Mouse (Mus musculus) testis, adult 2 months (tissue): Measurements from ENCODE around the gene Arhgef2.

Experiments
- CTCF ChIP-seq: fragments of 200-500 bp; IDR thresholded peaks from 2 replicates; pipeline ENCODE4 v1.5.1; 2012; ENCODE audit warnings: low read depth, mild to moderate bottlenecking, inconsistent platforms, low read length, moderate library complexity; ENCODE audit not compliant: control insufficient read depth, insufficient read depth, insufficient replicate concordance
- POLR2A ChIP-seq: fragments of 200-500 bp; IDR thresholded peaks from 2 replicates; pipeline ENCODE4 v1.6.1; 2012; ENCODE audit warnings: low read depth, mild to moderate bottlenecking, inconsistent platforms, low read length, moderate library complexity; ENCODE audit not compliant: control insufficient read depth

- TF ChIP-seq POLR2A = no peak
- TF ChIP-seq CTCF = no peak
Observed at GRCm38 (mm10) chr3:88566116-88566515, 39.6 kb upstream of the Arhgef2 start.
